In the genomic region with DNA sequence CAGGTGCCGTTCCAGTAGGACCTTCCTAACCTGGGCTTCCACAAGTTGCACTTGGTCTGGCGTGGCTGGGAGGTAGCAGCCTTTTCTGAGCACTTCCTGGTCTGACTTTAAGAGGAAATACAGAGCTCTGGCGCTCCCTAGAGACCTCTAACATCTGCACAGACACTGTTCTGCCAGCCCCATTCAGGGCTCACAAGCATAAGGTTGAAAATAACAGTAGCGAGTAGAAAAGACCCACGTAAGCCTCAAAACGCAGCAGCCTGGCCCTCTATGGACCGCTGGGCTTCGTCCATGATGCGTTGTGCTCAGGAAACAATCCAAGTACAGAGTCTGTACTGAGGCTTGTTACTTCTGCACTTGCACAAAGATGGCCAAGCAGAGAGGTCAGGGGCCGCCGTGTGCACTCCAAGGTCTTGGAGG, we compare ENCODE assay signal across 7 mouse cellular contexts. TPM values are rescaled to one million over a fixed set of nuclear protein-coding genes. Genes with fewer than 3 reads are reported as not detected.
DNase-seq lines count a peak whose midpoint lies in the region; ATAC-seq and TF ChIP-seq lines count a peak whose summit lies in the region.

No protein-coding gene starts in this region.

- no peaks in the 10 kb centered on the region for H3K27me3 ChIP-seq in midbrain, postnatal 0 days (ENCODE audit: insufficient read depth, low read length)
- no peaks in the 10 kb centered on the region for H3K27me3 ChIP-seq in midbrain, embryonic 13.5 days
- H3K27me3 ChIP-seq in liver, embryonic 14.5 days (ENCODE audit: control insufficient read depth, insufficient read depth, low read length): no peaks in the 10 kb centered on the region

- 36% methylated on average over 11 of the region's 11 CpGs for WGBS in midbrain, postnatal 0 days
- WGBS in midbrain, embryonic 13.5 days: 37% methylated on average over 11 of the region's 11 CpGs
- WGBS in bone marrow, adult 2 months: 11% methylated on average over 11 of the region's 11 CpGs
- WGBS in liver, embryonic 14.5 days (ENCODE audit: insufficient replicate concordance): 8% methylated on average over 11 of the region's 11 CpGs

- H3K4me3 ChIP-seq in midbrain, postnatal 0 days (ENCODE audit: low read depth, low read length): no peak overlapping the region
- no peak overlapping the region for H3K4me3 ChIP-seq in midbrain, embryonic 13.5 days (replicated peaks)
- peak overlapping the region; percentile 26 for H3K4me3 ChIP-seq in bone marrow, adult 2 months (replicated peaks; ENCODE audit: control insufficient read depth, low read depth, low read length)
- H3K4me3 ChIP-seq in liver, embryonic 14.5 days (ENCODE audit: insufficient read depth in 1 of 2, low read depth in 2 of 2, low read length in 2 of 2): peak overlapping the region; percentile 46 to 48

- no peaks in the 10 kb centered on the region for H3K36me3 ChIP-seq in midbrain, postnatal 0 days (ENCODE audit: insufficient read depth, low read length)
- H3K36me3 ChIP-seq in midbrain, embryonic 13.5 days: no peaks in the 10 kb centered on the region
- H3K36me3 ChIP-seq in liver, embryonic 14.5 days (replicated peaks; ENCODE audit: control insufficient read depth, insufficient read depth, low read depth): no peaks in the 10 kb centered on the region

- H3K4me1 ChIP-seq in midbrain, postnatal 0 days (ENCODE audit: insufficient read depth, low read length): no peaks in the 10 kb centered on the region
- 0 out of 2 replicates have a peak, but pooled peaks cover 5% of the 10 kb centered on the region for H3K4me1 ChIP-seq in midbrain, embryonic 13.5 days (replicated peaks)
- H3K4me1 ChIP-seq in bone marrow, adult 2 months (ENCODE audit: control insufficient read depth, insufficient read depth, low read length): peaks cover 6% of the 10 kb centered on the region
- peaks cover 22 to 47% of the 10 kb centered on the region in 2 experiments for H3K4me1 ChIP-seq in liver, embryonic 14.5 days (replicated peaks; ENCODE audit: control insufficient read depth in 2 of 2, insufficient read depth in 2 of 2, low read length in 1 of 2)

- no peak overlapping the region for H3K4me2 ChIP-seq in midbrain, postnatal 0 days (ENCODE audit: low read depth, low read length, poor library complexity, severe bottlenecking)
- no peak overlapping the region for H3K4me2 ChIP-seq in midbrain, embryonic 13.5 days (replicated peaks)
- H3K4me2 ChIP-seq in liver, embryonic 14.5 days (ENCODE audit: low read depth): peak overlapping the region; percentile 78

- no peaks in the 10 kb centered on the region for H3K9me3 ChIP-seq in midbrain, postnatal 0 days (ENCODE audit: low read length)
- H3K9me3 ChIP-seq in midbrain, embryonic 13.5 days: no peaks in the 10 kb centered on the region
- no peaks in the 10 kb centered on the region for H3K9me3 ChIP-seq in liver, embryonic 14.5 days (ENCODE audit: control insufficient read depth, low read length)

- intact Hi-C loops in heart, postnatal 10 days (cut with DNase I): loop anchor here (2.0 to 5.0 kb wide), 2 partner anchors 144 to 211 kb away; no protein-coding TSS in a partner anchor

- no peak for TF ChIP-seq EP300 in liver, embryonic 14.5 days (IDR thresholded peaks at IDR 0.05; ENCODE audit: low read depth)

- no peak for ATAC-seq in midbrain, postnatal 0 days (ENCODE audit: low FRiP score)
- no peak for ATAC-seq in midbrain, embryonic 13.5 days
- peak; percentile 62 for ATAC-seq in liver, embryonic 14.5 days (ENCODE audit: insufficient read depth)

- no peak for TF ChIP-seq POLR2A in bone marrow, adult 2 months (IDR thresholded peaks at IDR 0.05; ENCODE audit: borderline replicate concordance, control insufficient read depth, low read depth, low read length)

- peak; percentile 51; the same call in 1 of the 2 replicates for TF ChIP-seq CTCF in midbrain, postnatal 0 days (IDR thresholded peaks at IDR 0.05)
- peak; percentile 61 for TF ChIP-seq CTCF in bone marrow, adult 2 months (IDR thresholded peaks at IDR 0.05; ENCODE audit: control insufficient read depth, insufficient read depth, low read length)
- TF ChIP-seq CTCF in liver, embryonic 14.5 days (IDR thresholded peaks at IDR 0.05; ENCODE audit: low read depth): peak; percentile 67

- no peak overlapping the region for H3K9ac ChIP-seq in midbrain, postnatal 0 days (replicated peaks; ENCODE audit: low read length, poor library complexity, severe bottlenecking)
- H3K9ac ChIP-seq in midbrain, embryonic 13.5 days (replicated peaks): no peak overlapping the region
- peak overlapping the region; percentile 57 for H3K9ac ChIP-seq in liver, embryonic 14.5 days (replicated peaks)

- no peak overlapping the region; the same call in 1 of the 2 replicates for H3K27ac ChIP-seq in midbrain, postnatal 0 days (ENCODE audit: low read depth, low read length)
- no peak overlapping the region for H3K27ac ChIP-seq in midbrain, embryonic 13.5 days
- H3K27ac ChIP-seq in bone marrow, adult 2 months (ENCODE audit: control insufficient read depth, insufficient read depth, low read depth, low read length, poor library complexity): peak overlapping the region; percentile 69
- peak overlapping the region; percentile 68 for H3K27ac ChIP-seq in liver, embryonic 14.5 days

- DNase-seq in midbrain, postnatal 0 days (ENCODE audit: low spot score): peak; percentile 74
- DNase-seq in heart, postnatal 10 days: peak; percentile 75 to 78
- peak in 2 of 3 experiments; percentile 45 to 53 for DNase-seq in liver, embryonic 14.5 days (ENCODE audit: low read depth in 3 of 3, low spot score in 3 of 3)
- DNase-seq in spleen, adult 18-20 months: peak; percentile 45 to 60
- no peak for DNase-seq in frontal cortex, adult 2 months (ENCODE audit: extremely low spot score in 1 of 2, low spot score in 1 of 2)

RNA-seq across cellular contexts. Expression of a gene that starts 10.6 kb away (rescaled TPM):
- 13.8 and 14.7 TPM in 2 replicates for total RNA-seq in midbrain, postnatal 0 days (2014; rRNA removed)
- 6.3 and 7.4 TPM in 2 replicates for polyA plus RNA-seq in midbrain, postnatal 0 days (2015; fragmentation: Nextera tagmentation; extraction: Ambion mirVana)
- polyA plus RNA-seq in midbrain, embryonic 13.5 days (2015; fragmentation: Nextera tagmentation; extraction: Ambion mirVana): 0.89 and 1.0 TPM in 2 replicates
- polyA plus RNA-seq in bone marrow, adult 2 months (2011; ENCODE audit: insufficient read depth, insufficient read length, low replicate concordance, missing spikeins): 4.1 and 9.8 TPM in 2 replicates
- total RNA-seq in heart, postnatal 10 days (2021): 100 to 1,000 TPM in 1 of 2 experiments, 10 to 100 TPM in 1; 67.7 to 119 TPM
- 0.43 and 0.86 TPM in 2 replicates for polyA plus RNA-seq in liver, embryonic 14.5 days (2012; rRNA removed)
- polyA plus RNA-seq in liver, embryonic 14.5 days (2014; fragmentation: Nextera tagmentation; extraction: Ambion mirVana): 0.74 and 1.0 TPM in 2 replicates
- 87.8 and 94.2 TPM in 2 replicates for polyA plus RNA-seq in frontal cortex, adult 2 months (2012; rRNA removed)

Comparison
In these comparisons a context has a peak if more than half of its experiments do, and no peak if none do; other contexts are left out.
1. DNase-seq: peak in midbrain, postnatal 0 days (single experiment), heart, postnatal 10 days (2 of 2), liver, embryonic 14.5 days (2 of 3) and spleen, adult 18-20 months (2 of 2); none in frontal cortex, adult 2 months (0 of 2).
2. H3K27ac ChIP-seq: peak in bone marrow, adult 2 months (single experiment) and liver, embryonic 14.5 days (single experiment); none in midbrain, postnatal 0 days (single experiment) and midbrain, embryonic 13.5 days (single experiment).
3. H3K4me3 ChIP-seq: peak in bone marrow, adult 2 months (single experiment) and liver, embryonic 14.5 days (2 of 2); none in midbrain, postnatal 0 days (single experiment) and midbrain, embryonic 13.5 days (single experiment).
4. Peak in every context shown above with its lines, with median percentiles within 50 percentile points of each other: CTCF ChIP-seq.